ENCODE assay signal across 21 mouse cellular contexts in genomic region chr3:138989141-138989540, GRCm38 (mm10).
"Had no signal": no experiment of that assay in that cellular context is flagged by ENCODE, and none has a peak within 500 bp of the region (broad histone marks: within the 10 kb centered on the region; RNA-seq: fewer than 3 reads in every experiment).

No protein-coding gene starts in this region.

- H3K9me3 ChIP-seq: liver, embryonic 15.5 days; megakaryocyte, embryonic 14.5 days; neural tube, embryonic 15.5 days had no signal

- ATAC-seq: midbrain, embryonic 16.5 days had no signal

- H3K4me3 ChIP-seq: liver, embryonic 15.5 days; megakaryocyte, embryonic 14.5 days; midbrain, embryonic 10.5 days; midbrain, embryonic 12.5 days; myocyte; neural tube, embryonic 13.5 days; neural tube, embryonic 15.5 days had no signal

- H3K36me3 ChIP-seq: liver, embryonic 15.5 days; neural tube, embryonic 13.5 days had no signal

- H3K4me2 ChIP-seq: liver, embryonic 15.5 days; lung, embryonic 14.5 days; midbrain, embryonic 12.5 days; neural tube, embryonic 13.5 days; neural tube, embryonic 15.5 days had no signal

- DNase-seq: lung, adult 18-20 months; lung, embryonic 14.5 days; lung, postnatal 10 days; lung, postnatal 4 days; midbrain, embryonic 14.5 days; retina, postnatal 1 day; right cerebral cortex, adult 18-20 months; right cerebral cortex, postnatal 25 days; right cerebral cortex, postnatal 4 days; spleen, adult 18-20 months; thymus, adult 2 months; thymus, postnatal 25 days; thymus, postnatal 4 days had no signal

- H3K9ac ChIP-seq: liver, embryonic 15.5 days; lung, embryonic 14.5 days; midbrain, embryonic 12.5 days; neural tube, embryonic 13.5 days; neural tube, embryonic 15.5 days had no signal

- H3K27ac ChIP-seq: liver, embryonic 15.5 days; midbrain, embryonic 10.5 days; midbrain, embryonic 12.5 days; neural tube, embryonic 13.5 days; neural tube, embryonic 15.5 days had no signal

- H3K4me1 ChIP-seq: liver, embryonic 15.5 days; megakaryocyte, embryonic 14.5 days; midbrain, embryonic 10.5 days; midbrain, embryonic 12.5 days; neural tube, embryonic 13.5 days; neural tube, embryonic 15.5 days had no signal

- H3K27me3 ChIP-seq: liver, embryonic 15.5 days; megakaryocyte, embryonic 14.5 days; midbrain, embryonic 12.5 days; neural tube, embryonic 13.5 days; neural tube, embryonic 15.5 days had no signal
